In genomic region chr8:13687941-13688340, GRCm38 (mm10) we compare ENCODE assay signal across 13 mouse cellular contexts. TPM values are rescaled to one million over a fixed set of nuclear protein-coding genes. Genes with fewer than 3 reads are reported as not detected.
A peak's percentile ranks its signal among the peaks of the same experiment; 100 is the strongest.
DNase-seq lines count a peak whose midpoint lies in the region; ATAC-seq lines count a peak whose summit lies in the region.
"Had no signal": no experiment of that assay in that cellular context is flagged by ENCODE, and none has a peak within 500 bp of the region (broad histone marks: within the 10 kb centered on the region; RNA-seq: fewer than 3 reads in every experiment).

No protein-coding gene starts in this region.

- peaks cover 15% of the 10 kb centered on the region for H3K4me1 ChIP-seq in heart, embryonic 15.5 days (replicated peaks)
- H3K4me1 ChIP-seq in midbrain, embryonic 10.5 days = peaks cover 16% of the 10 kb centered on the region
- peaks cover 5% of the 10 kb centered on the region; the same call in 1 of the 2 replicates for H3K4me1 ChIP-seq in midbrain, embryonic 15.5 days
- H3K4me1 ChIP-seq in lung, embryonic 16.5 days (replicated peaks; ENCODE audit: control insufficient read depth, insufficient read depth, low read length) = peaks cover 19% of the 10 kb centered on the region

- intact Hi-C loops in heart, postnatal 36 days (cut with DNase I) = no loop called here

- no peak for DNase-seq in heart, postnatal 36 days
- no peak for DNase-seq in midbrain, embryonic 10.5 days (ENCODE audit: low spot score)
- peak; percentile 50 for DNase-seq in thymus, postnatal 25 days
- DNase-seq in layer of hippocampus, adult 8-10 months (ENCODE audit: low spot score in 2 of 2) = no peak
- no peak for DNase-seq in adrenal gland, adult 2 months
- DNase-seq: cerebellum, adult 18-20 months had no signal

- WGBS in heart, embryonic 15.5 days = 76% methylated on average over 4 of the region's 4 CpGs
- 78% methylated on average over 4 of the region's 4 CpGs for WGBS in midbrain, embryonic 10.5 days
- WGBS in midbrain, embryonic 15.5 days = 84% methylated on average over 4 of the region's 4 CpGs
- 62% methylated on average over 4 of the region's 4 CpGs for WGBS in lung, embryonic 16.5 days

- H3K36me3 ChIP-seq in heart, embryonic 15.5 days = no peaks in the 10 kb centered on the region
- H3K36me3 ChIP-seq in midbrain, embryonic 10.5 days = no peaks in the 10 kb centered on the region
- H3K36me3 ChIP-seq in midbrain, embryonic 15.5 days (replicated peaks) = no peaks in the 10 kb centered on the region
- H3K36me3 ChIP-seq in lung, embryonic 16.5 days (ENCODE audit: control insufficient read depth, insufficient read depth, low read length) = no peaks in the 10 kb centered on the region
- H3K36me3 ChIP-seq: embryonic facial prominence, embryonic 13.5 days; G1E; midbrain, embryonic 13.5 days had no signal

- no peaks in the 10 kb centered on the region for H3K9me3 ChIP-seq in heart, embryonic 15.5 days (replicated peaks)
- H3K9me3 ChIP-seq in midbrain, embryonic 10.5 days (replicated peaks) = 0 out of 2 replicates have a peak, but pooled peaks cover 3% of the 10 kb centered on the region
- H3K9me3 ChIP-seq in midbrain, embryonic 15.5 days = no peaks in the 10 kb centered on the region
- no peaks in the 10 kb centered on the region for H3K9me3 ChIP-seq in lung, embryonic 16.5 days (ENCODE audit: control insufficient read depth, low read length)
- H3K9me3 ChIP-seq: G1E; midbrain, embryonic 13.5 days had no signal

- ATAC-seq in heart, embryonic 15.5 days (replicated peaks; ENCODE audit: insufficient number of reproducible peaks, insufficient read depth, low FRiP score, low read depth) = no peak
- ATAC-seq in midbrain, embryonic 15.5 days (replicated peaks) = no peak
- peak; percentile 53 for ATAC-seq in lung, embryonic 16.5 days (ENCODE audit: low read depth)
- ATAC-seq: midbrain, embryonic 13.5 days had no signal

- 0 out of 2 replicates have a peak overlapping the region, but pooled peaks have one; percentile 16 for H3K27ac ChIP-seq in heart, embryonic 15.5 days
- H3K27ac ChIP-seq in midbrain, embryonic 10.5 days (replicated peaks) = peak overlapping the region; percentile 70
- no peak overlapping the region for H3K27ac ChIP-seq in midbrain, embryonic 15.5 days
- H3K27ac ChIP-seq in lung, embryonic 16.5 days (ENCODE audit: low read length) = peak overlapping the region; percentile 91
- H3K27ac ChIP-seq: embryonic facial prominence, embryonic 13.5 days; hindbrain, embryonic 14.5 days; midbrain, embryonic 13.5 days had no signal

- no peak overlapping the region for H3K9ac ChIP-seq in heart, embryonic 15.5 days
- H3K9ac ChIP-seq in midbrain, embryonic 15.5 days = no peak overlapping the region
- H3K9ac ChIP-seq in lung, embryonic 16.5 days (ENCODE audit: low read length) = peak overlapping the region; percentile 50; the same call in 1 of the 2 replicates
- H3K9ac ChIP-seq: embryonic facial prominence, embryonic 13.5 days; hindbrain, embryonic 14.5 days; midbrain, embryonic 13.5 days had no signal

- no peak overlapping the region for H3K4me3 ChIP-seq in heart, embryonic 15.5 days
- H3K4me3 ChIP-seq in midbrain, embryonic 10.5 days = no peak overlapping the region
- H3K4me3 ChIP-seq in midbrain, embryonic 15.5 days = no peak overlapping the region
- H3K4me3 ChIP-seq in lung, embryonic 16.5 days (ENCODE audit: low read length) = no peak overlapping the region
- H3K4me3 ChIP-seq: embryonic facial prominence, embryonic 13.5 days; midbrain, embryonic 13.5 days had no signal

- no peaks in the 10 kb centered on the region for H3K27me3 ChIP-seq in heart, embryonic 15.5 days
- H3K27me3 ChIP-seq in midbrain, embryonic 10.5 days (ENCODE audit: low read depth, poor library complexity, severe bottlenecking) = no peaks in the 10 kb centered on the region
- H3K27me3 ChIP-seq in midbrain, embryonic 15.5 days (replicated peaks) = no peaks in the 10 kb centered on the region
- H3K27me3 ChIP-seq in lung, embryonic 16.5 days (ENCODE audit: control insufficient read depth, insufficient read depth, low read depth, low read length) = no peaks in the 10 kb centered on the region
- H3K27me3 ChIP-seq: embryonic facial prominence, embryonic 13.5 days; midbrain, embryonic 13.5 days had no signal

- no peak overlapping the region for H3K4me2 ChIP-seq in heart, embryonic 15.5 days
- no peak overlapping the region for H3K4me2 ChIP-seq in midbrain, embryonic 15.5 days
- no peak overlapping the region for H3K4me2 ChIP-seq in lung, embryonic 16.5 days (ENCODE audit: low read depth, low read length)
- H3K4me2 ChIP-seq: embryonic facial prominence, embryonic 13.5 days; hindbrain, embryonic 14.5 days; midbrain, embryonic 13.5 days had no signal

RNA-seq across cellular contexts. Expression of gene Rasa3, which starts 10.5 kb away (rescaled TPM):
- 19.0 and 28.5 TPM in 2 replicates for polyA plus RNA-seq in heart, embryonic 15.5 days (2015; fragmentation: Nextera tagmentation; extraction: Ambion mirVana)
- 10 to 100 TPM; 18.0 to 21.1 TPM for total RNA-seq in heart, postnatal 36 days (2021)
- polyA plus RNA-seq in midbrain, embryonic 10.5 days (2016; fragmentation: Nextera tagmentation; extraction: Ambion mirVana) = 27.4 and 28.9 TPM in 2 replicates
- 27.3 and 27.7 TPM in 2 replicates for polyA plus RNA-seq in midbrain, embryonic 15.5 days (2015; fragmentation: Nextera tagmentation; extraction: Ambion mirVana)
- 48.7 and 50.7 TPM in 2 replicates for polyA plus RNA-seq in lung, embryonic 16.5 days (2015; fragmentation: Nextera tagmentation; extraction: Ambion mirVana)
- total RNA-seq in layer of hippocampus, adult 8-10 months (2022) = 10 to 100 TPM; 62.7 to 74.3 (median 68.2) TPM
- 10 to 100 TPM; 27.4 to 35.9 TPM for total RNA-seq in adrenal gland, adult 2 months (2021)
- 25.8 and 38.6 TPM in 2 replicates for polyA plus RNA-seq in adrenal gland, adult 2 months (2012; rRNA removed)

RNA-seq across cellular contexts. Expression of gene Cfap97d2, which starts 17.7 kb away (rescaled TPM):
- not detected in 2 replicates for polyA plus RNA-seq in heart, embryonic 15.5 days (2015; fragmentation: Nextera tagmentation; extraction: Ambion mirVana)
- not detected for total RNA-seq in heart, postnatal 36 days (2021)
- polyA plus RNA-seq in midbrain, embryonic 10.5 days (2016; fragmentation: Nextera tagmentation; extraction: Ambion mirVana) = 0.68 and 1.4 TPM in 2 replicates
- 1.7 and 2.3 TPM in 2 replicates for polyA plus RNA-seq in midbrain, embryonic 15.5 days (2015; fragmentation: Nextera tagmentation; extraction: Ambion mirVana)
- 0.29 and 1.0 TPM in 2 replicates for polyA plus RNA-seq in lung, embryonic 16.5 days (2015; fragmentation: Nextera tagmentation; extraction: Ambion mirVana)
- total RNA-seq in layer of hippocampus, adult 8-10 months (2022) = 1 to 10 TPM; 1.8 to 3.6 (median 2.7) TPM
- total RNA-seq in adrenal gland, adult 2 months (2021) = not detected
- 0.13 and 0.45 TPM in 2 replicates for polyA plus RNA-seq in adrenal gland, adult 2 months (2012; rRNA removed)
- polyA plus RNA-seq: G1E had no signal
